Mouse (Mus musculus) lung, postnatal 14 days (tissue): ENCODE measurements around the gene Grn.

Experiments
- DNase-seq: peaks from one replicate; pipeline ENCODE4 v3.0.0; 2021

Grn gene

GRCm38 (mm10) chr11:102480111-102480510, 50.0 kb downstream of the Grn start:
- DNase-seq = no peak

- DNase-seq = no peak
These were observed 50.8 kb downstream of the Grn start for GRCm38 (mm10) chr11:102480897-102481296.

GRCm38 (mm10) chr11:102481779-102482178, 51.7 kb downstream of the Grn start:
- no peak for DNase-seq
